Mouse (Mus musculus): ENCODE measurements around the gene Bcas3.

Gene Bcas3

GRCm38 (mm10) chr11:85621994-85622393 is 269.0 kb downstream of the Bcas3 start:
- peak; percentile 87 for DNase-seq

- DNase-seq: peak; percentile 85
Observed at GRCm38 (mm10) chr11:85625206-85625605, 272.2 kb downstream of the Bcas3 start.

GRCm38 (mm10) chr11:85626846-85627245 is 273.9 kb downstream of the Bcas3 start:
- no peak for DNase-seq

GRCm38 (mm10) chr11:85627405-85627804 is 274.4 kb downstream of the Bcas3 start:
- DNase-seq: peak; percentile 86

GRCm38 (mm10) chr11:85628303-85629063 is 275.5 kb downstream of the Bcas3 start:
- peak; percentile 86 for DNase-seq

GRCm38 (mm10) chr11:85632568-85632981 is 279.6 kb downstream of the Bcas3 start:
- peak; percentile 70 for DNase-seq

- DNase-seq: peak; percentile 64
Observed at GRCm38 (mm10) chr11:85638696-85639495, 285.9 kb downstream of the Bcas3 start.

GRCm38 (mm10) chr11:85640659-85641058 is 287.7 kb downstream of the Bcas3 start:
- DNase-seq: peak; percentile 85

GRCm38 (mm10) chr11:85641486-85641885 is 288.5 kb downstream of the Bcas3 start:
- DNase-seq: peak; percentile 29

- DNase-seq: peak; percentile 73
Observed at GRCm38 (mm10) chr11:85642591-85642990, 289.6 kb downstream of the Bcas3 start.

GRCm38 (mm10) chr11:85643025-85643424 is 290.1 kb downstream of the Bcas3 start:
- DNase-seq: peak; percentile 1

- DNase-seq: peak; percentile 74
Observed at GRCm38 (mm10) chr11:85643479-85644000, 290.6 kb downstream of the Bcas3 start.

- peak; percentile 73 for DNase-seq
Observed at GRCm38 (mm10) chr11:85644027-85644747, 291.2 kb downstream of the Bcas3 start.

GRCm38 (mm10) chr11:85644748-85645060 is 291.7 kb downstream of the Bcas3 start:
- DNase-seq: peak; percentile 74

- peak; percentile 83 for DNase-seq
Observed at GRCm38 (mm10) chr11:85645152-85645835, 292.3 kb downstream of the Bcas3 start.

- DNase-seq: peak; percentile 84
Observed at GRCm38 (mm10) chr11:85648893-85649292, 295.9 kb downstream of the Bcas3 start.

GRCm38 (mm10) chr11:85649373-85649772 is 296.4 kb downstream of the Bcas3 start:
- peak; percentile 30 for DNase-seq

GRCm38 (mm10) chr11:85657471-85657870 is 304.5 kb downstream of the Bcas3 start:
- DNase-seq: peak; percentile 65

- DNase-seq: peak; percentile 61
Observed at GRCm38 (mm10) chr11:85660304-85660703, 307.3 kb downstream of the Bcas3 start.

- peak; percentile 13 for DNase-seq
Observed at GRCm38 (mm10) chr11:85667176-85667575, 314.2 kb downstream of the Bcas3 start.

GRCm38 (mm10) chr11:85667741-85668140 is 314.8 kb downstream of the Bcas3 start:
- peak; percentile 81 for DNase-seq

GRCm38 (mm10) chr11:85672881-85673475 is 320.0 kb downstream of the Bcas3 start:
- DNase-seq: peak; percentile 64

All from heart, adult 11 months (tissue).